Mouse (Mus musculus) kidney, embryonic 14.5 days (tissue): Measurements from ENCODE around the gene Gpc1. TPM values are rescaled to one million over a fixed set of nuclear protein-coding genes. Genes with fewer than 3 reads are reported as not detected.
A peak's percentile ranks its signal among the peaks of the same experiment; 100 is the strongest.

Experiments used
- ATAC-seq: fragments of 200-750 bp; cut with Nextera tagmentation; 2 replicates; pipeline ENCODE4 v1.8.0; 2017; ENCODE audit warnings: moderate number of reproducible peaks, mild to moderate bottlenecking, moderate TSS enrichment, moderate library complexity; ENCODE audit not compliant: low FRiP score, low TSS enrichment
- H3K27ac ChIP-seq: fragments of 300-500 bp; sonication (generic); 2 replicates; pipeline ENCODE4 v1.5.1; 2014; ENCODE audit warnings: low read depth, mild to moderate bottlenecking, low read length, moderate library complexity, mixed read lengths
- H3K27me3 ChIP-seq: fragments of 300-500 bp; sonication (generic); 2 replicates; pipeline ENCODE4 v1.6.1; 2014; ENCODE audit warnings: mild to moderate bottlenecking, low read length; ENCODE audit not compliant: control insufficient read depth, insufficient read depth
- H3K36me3 ChIP-seq: fragments of 300-500 bp; sonication (generic); 2 replicates; pipeline ENCODE4 v1.6.1; 2014; ENCODE audit warnings: low read length, mixed read lengths; ENCODE audit not compliant: control insufficient read depth, insufficient read depth
- H3K4me1 ChIP-seq: fragments of 300-500 bp; sonication (generic); 2 replicates; pipeline ENCODE4 v1.6.1; 2014; ENCODE audit warnings: low read length, mixed read lengths; ENCODE audit not compliant: control insufficient read depth, insufficient read depth
- H3K4me2 ChIP-seq: fragments of 300-500 bp; sonication (generic); replicated peaks from 2 replicates; pipeline ENCODE4 v1.6.1; 2014; ENCODE audit warnings: low read depth, mild to moderate bottlenecking, low read length
- H3K4me3 ChIP-seq: fragments of 300-500 bp; sonication (generic); 2 replicates; pipeline ENCODE4 v1.5.1; 2014; ENCODE audit warnings: mild to moderate bottlenecking, low read length
- H3K9ac ChIP-seq: fragments of 300-500 bp; sonication (generic); 2 replicates; pipeline ENCODE4 v1.6.1; 2014; ENCODE audit warnings: low read depth, mild to moderate bottlenecking, low read length, moderate library complexity
- H3K9me3 ChIP-seq: fragments of 300-500 bp; sonication (generic); 2 replicates; pipeline ENCODE4 v1.6.1; 2016; ENCODE audit warnings: low read length; ENCODE audit not compliant: control insufficient read depth
- WGBS: fragments of 180-500 bp; shearing (Covaris S2); extraction: QIAGEN DNeasy Blood & Tissue Kit; methylation state at CpG from one replicate; pipeline ENCODE4 v1.1.7; 2014; 5-methylcytosine and 5-hydroxymethylcytosine counted together
- polyA plus RNA-seq: library from polyadenylated mRNA; unstranded; fragments of >200 nt; fragmentation: Nextera tagmentation; extraction: Ambion mirVana; gene quantifications from 2 replicates; pipeline ENCODE4 v1.2.1, GENCODE M21; 2014

The Gpc1 gene
- polyA plus RNA-seq, 1 experiment from 2014 or later = 55.6 TPM

GRCm38 (mm10) chr1:92869985-92870384 is 38.5 kb downstream of the Gpc1 start:
- Histone ChIP-seq H3K9me3 (0 out of 2 replicates have a peak, but pooled peaks cover 2% of the 10 kb centered on the region), H3K36me3 (no peaks in the 10 kb centered on the region), H3K4me3 (no peak overlapping the region), H3K9ac (no peak overlapping the region), H3K4me1 (no peaks in the 10 kb centered on the region), H3K27ac (no peak overlapping the region), H3K4me2 (no peak overlapping the region), H3K27me3 (no peaks in the 10 kb centered on the region)
- no peak for ATAC-seq
- 87% methylated on average over 2 of the region's 2 CpGs for WGBS

DNA sequence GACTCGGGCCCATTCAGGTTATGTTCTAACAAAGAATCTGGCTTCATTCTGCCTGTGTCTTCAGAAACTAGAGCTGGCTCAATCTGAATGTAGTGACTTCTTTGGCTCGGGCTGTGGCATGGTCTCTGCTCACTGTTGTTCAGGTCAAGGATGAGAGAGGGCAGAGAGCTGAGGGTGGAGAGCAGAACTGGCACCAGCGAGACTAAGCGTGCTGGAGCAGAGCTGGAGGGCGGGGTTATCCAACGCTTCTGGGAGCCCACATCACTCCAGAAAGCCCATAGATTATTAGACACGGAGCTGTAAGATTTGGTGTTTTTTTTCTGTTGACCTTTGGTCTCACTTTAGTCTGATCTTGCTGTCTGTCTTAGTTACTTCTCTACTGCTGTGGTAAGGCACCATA is 41.2 kb downstream of the Gpc1 start:
- 0 out of 2 replicates have a peak, but pooled peaks cover 2% of the 10 kb centered on the region for H3K9me3 ChIP-seq
- no peak overlapping the region for H3K4me3 ChIP-seq
- 77% methylated on average over 7 of the region's 7 CpGs for WGBS
- no peak overlapping the region for H3K27ac ChIP-seq
- H3K9ac ChIP-seq = no peak overlapping the region
- no peaks in the 10 kb centered on the region; the same call in 1 of the 2 replicates for H3K4me1 ChIP-seq
- H3K4me2 ChIP-seq = no peak overlapping the region
- ATAC-seq = no peak
- no peaks in the 10 kb centered on the region for H3K27me3 ChIP-seq
- H3K36me3 ChIP-seq = no peaks in the 10 kb centered on the region

DNA sequence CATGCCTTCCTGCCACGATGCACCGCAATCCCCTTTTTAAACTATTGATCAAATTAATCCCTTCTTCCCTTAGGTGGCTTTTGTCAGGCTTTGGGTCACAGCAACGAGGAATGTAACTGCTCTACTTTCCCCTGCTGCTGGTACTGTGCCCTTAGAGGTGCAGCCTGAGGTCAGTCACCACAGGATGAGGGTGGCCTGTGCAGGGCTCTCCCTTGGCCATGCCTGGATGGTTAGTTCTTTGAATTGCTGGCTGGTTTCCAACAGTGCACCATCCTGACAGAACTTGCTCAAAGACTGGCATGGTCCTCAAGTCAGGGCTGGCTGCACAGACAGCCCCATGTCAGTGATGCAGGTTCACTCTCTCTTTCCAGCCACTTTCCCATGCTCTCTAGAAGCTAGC is 42.6 kb downstream of the Gpc1 start:
- Histone ChIP-seq H3K27ac (no peak overlapping the region), H3K4me2 (no peak overlapping the region), H3K9me3 (no peaks in the 10 kb centered on the region), H3K27me3 (no peaks in the 10 kb centered on the region), H3K36me3 (no peaks in the 10 kb centered on the region), H3K4me3 (no peak overlapping the region), H3K4me1 (peaks cover 3% of the 10 kb centered on the region; the same call in 1 of the 2 replicates), H3K9ac (no peak overlapping the region)
- WGBS = 84% methylated on average over 3 of the region's 3 CpGs
- no peak for ATAC-seq

DNA sequence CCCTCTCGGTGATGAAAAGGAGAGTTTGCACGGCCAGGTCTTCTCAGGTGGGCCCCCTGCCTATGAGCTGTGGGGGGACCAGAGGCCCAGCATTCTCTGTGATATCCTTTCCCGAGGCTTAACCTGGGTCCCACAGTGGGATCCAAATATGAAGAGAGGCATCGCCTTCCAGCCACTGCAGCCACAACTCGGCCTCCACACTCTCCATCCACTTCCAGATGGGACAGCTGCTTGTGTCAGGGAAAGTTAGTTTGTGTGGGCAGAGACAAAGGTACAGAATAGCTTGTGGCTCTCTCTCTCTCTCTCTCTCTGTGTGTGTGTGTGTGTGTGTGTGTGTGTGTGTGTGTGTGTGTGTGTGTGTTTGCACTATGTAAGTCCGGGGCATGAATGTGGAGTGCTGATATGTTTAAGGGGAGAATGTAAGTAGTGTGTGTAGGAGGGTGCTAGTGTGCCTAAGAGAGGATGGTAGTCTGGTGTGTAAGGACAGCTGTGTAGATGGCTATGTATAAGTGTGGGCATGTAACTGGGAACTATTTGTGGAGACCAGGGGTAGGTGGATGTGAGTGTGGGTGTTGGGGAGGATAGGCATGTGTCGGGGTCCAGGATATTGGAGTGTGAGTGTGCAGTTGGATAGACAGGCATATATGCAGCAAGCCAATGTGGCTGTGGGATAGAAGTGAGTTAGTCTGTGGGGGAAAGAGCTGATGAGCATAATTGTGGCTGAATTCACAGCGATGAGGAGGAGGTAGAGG is 44.1 kb downstream of the Gpc1 start:
- Histone ChIP-seq H3K9ac (no peak overlapping the region), H3K4me3 (no peak overlapping the region), H3K9me3 (no peaks in the 10 kb centered on the region), H3K27ac (no peak overlapping the region), H3K4me2 (no peak overlapping the region), H3K27me3 (no peaks in the 10 kb centered on the region), H3K36me3 (no peaks in the 10 kb centered on the region), H3K4me1 (peaks cover 3% of the 10 kb centered on the region; the same call in 1 of the 2 replicates)
- ATAC-seq = no peak
- WGBS = 91% methylated on average over 8 of the region's 8 CpGs

- H3K4me2 ChIP-seq = no peak overlapping the region
- H3K9me3 ChIP-seq = no peaks in the 10 kb centered on the region
- H3K4me3 ChIP-seq = no peak overlapping the region
- no peaks in the 10 kb centered on the region for H3K36me3 ChIP-seq
- H3K9ac ChIP-seq = no peak overlapping the region
- 0 out of 2 replicates have a peak, but pooled peaks cover 2% of the 10 kb centered on the region for H3K27me3 ChIP-seq
- H3K4me1 ChIP-seq = peaks cover 3% of the 10 kb centered on the region; the same call in 1 of the 2 replicates
- ATAC-seq = peak; percentile 21; the same call in 1 of the 2 replicates
- no peak overlapping the region for H3K27ac ChIP-seq
- 29% methylated on average over 12 of the region's 12 CpGs for WGBS
Observed at GRCm38 (mm10) chr1:92877431-92877978, 46.1 kb downstream of the Gpc1 start.

- H3K9me3 ChIP-seq = no peaks in the 10 kb centered on the region
- H3K4me2 ChIP-seq = no peak overlapping the region
- ATAC-seq = peak; percentile 59
- no peak overlapping the region for H3K4me3 ChIP-seq
- H3K4me1 ChIP-seq = peaks cover 3% of the 10 kb centered on the region; the same call in 1 of the 2 replicates
- H3K27me3 ChIP-seq = 0 out of 2 replicates have a peak, but pooled peaks cover 2% of the 10 kb centered on the region
- no peak overlapping the region for H3K9ac ChIP-seq
- no peaks in the 10 kb centered on the region for H3K36me3 ChIP-seq
- 50% methylated on average over 13 of the region's 13 CpGs for WGBS
- no peak overlapping the region for H3K27ac ChIP-seq
Observed at GRCm38 (mm10) chr1:92878066-92878741, 46.8 kb downstream of the Gpc1 start.

- peaks cover 3% of the 10 kb centered on the region; the same call in 1 of the 2 replicates for H3K4me1 ChIP-seq
- no peak for ATAC-seq
- H3K9me3 ChIP-seq = no peaks in the 10 kb centered on the region
- 89% methylated on average over 12 of the region's 12 CpGs for WGBS
- H3K9ac ChIP-seq = no peak overlapping the region
- no peak overlapping the region for H3K27ac ChIP-seq
- no peaks in the 10 kb centered on the region for H3K36me3 ChIP-seq
- 0 out of 2 replicates have a peak, but pooled peaks cover 2% of the 10 kb centered on the region for H3K27me3 ChIP-seq
- no peak overlapping the region for H3K4me3 ChIP-seq
- H3K4me2 ChIP-seq = no peak overlapping the region
Observed at GRCm38 (mm10) chr1:92879266-92879665, 47.8 kb downstream of the Gpc1 start.

DNA sequence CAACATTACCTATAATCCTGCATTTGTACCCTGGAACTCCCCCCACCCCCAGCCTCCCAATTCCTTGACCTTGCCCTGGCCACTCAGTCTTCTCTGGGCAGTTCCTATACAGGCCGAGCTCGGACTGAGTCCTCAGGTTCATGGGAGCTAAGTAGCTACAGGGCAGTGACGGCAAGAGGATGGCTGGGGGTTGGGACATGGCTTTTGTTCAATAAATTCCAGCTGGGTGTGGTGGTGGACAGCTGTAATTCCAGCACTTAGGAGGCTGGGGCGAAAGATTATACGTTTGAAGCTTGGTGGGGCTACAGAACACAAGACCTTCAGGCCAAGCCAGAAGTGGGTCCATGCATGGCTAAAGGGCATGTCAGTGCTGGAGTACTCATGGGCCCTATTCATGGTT is 48.7 kb downstream of the Gpc1 start:
- H3K36me3 ChIP-seq = no peaks in the 10 kb centered on the region
- no peaks in the 10 kb centered on the region for H3K9me3 ChIP-seq
- peaks cover 3% of the 10 kb centered on the region; the same call in 1 of the 2 replicates for H3K4me1 ChIP-seq
- WGBS = 62% methylated on average over 5 of the region's 5 CpGs
- H3K9ac ChIP-seq = no peak overlapping the region
- no peak for ATAC-seq
- H3K4me2 ChIP-seq = no peak overlapping the region
- H3K27ac ChIP-seq = no peak overlapping the region
- H3K4me3 ChIP-seq = no peak overlapping the region
- H3K27me3 ChIP-seq = 0 out of 2 replicates have a peak, but pooled peaks cover 2% of the 10 kb centered on the region
